Mouse (Mus musculus) CH12.LX (cell line): ENCODE measurements around the gene Stk32b. TPM values are rescaled to one million over a fixed set of nuclear protein-coding genes. Genes with fewer than 3 reads are reported as not detected.

Source experiments
- DNase-seq: peaks from one replicate; pipeline ENCODE4 v3.0.0-alpha.2; 2013; ENCODE audit errors: extremely low read depth
- H3K27ac ChIP-seq: 2 replicates; pipeline ENCODE4 v1.5.1; 2012; ENCODE audit warnings: low read depth, mild to moderate bottlenecking, control low read depth, moderate library complexity; ENCODE audit not compliant: insufficient read depth
- H3K27me3 ChIP-seq: replicated peaks from 2 replicates; pipeline ENCODE3; 2012; ENCODE audit warnings: inconsistent platforms
- H3K36me3 ChIP-seq, 2 experiments: replicated peaks in 1 of 2; 2 replicates each; pipeline versions ENCODE3 to v1.6.1; 2012; ENCODE audit warnings: inconsistent platforms in 1 of 2, low read length in 1 of 2, mild to moderate bottlenecking in 1 of 2, mixed read lengths in 1 of 2, moderate library complexity in 1 of 2; ENCODE audit not compliant: control insufficient read depth in 1 of 2, insufficient read depth in 1 of 2
- H3K4me1 ChIP-seq, 2 experiments: 2 replicates each; pipeline ENCODE4 v1.6.1; 2012; ENCODE audit warnings: inconsistent platforms in 1 of 2, moderate library complexity in 1 of 2; ENCODE audit not compliant: insufficient read depth in 2 of 2, control insufficient read depth in 1 of 2
- H3K4me2 ChIP-seq: 2 replicates; pipeline ENCODE4 v1.6.1; 2012; ENCODE audit warnings: low read depth, mild to moderate bottlenecking, control low read depth; ENCODE audit not compliant: poor library complexity, insufficient read depth, severe bottlenecking
- H3K4me3 ChIP-seq, 3 experiments: fragments of 150-350 bp in 1 of 3; sonication (generic) in 1 of 3; replicated peaks in 1 of 3; 2 replicates each; pipeline versions ENCODE3 to v1.5.1; 2011 to 2012; ENCODE audit warnings: low read depth in 2 of 3, low read length in 2 of 3, mild to moderate bottlenecking in 2 of 3, moderate library complexity in 2 of 3, control low read depth in 1 of 3, improper control_type of control experiment in 1 of 3, inconsistent platforms in 1 of 3, mixed read lengths in 1 of 3; ENCODE audit not compliant: poor library complexity in 1 of 3
- H3K79me2 ChIP-seq: replicated peaks from 2 replicates; pipeline ENCODE4 v1.6.1; 2012; ENCODE audit warnings: mild to moderate bottlenecking, moderate library complexity; ENCODE audit not compliant: control insufficient read depth, poor library complexity, insufficient read depth, severe bottlenecking; ENCODE audit errors: extremely low read depth
- H3K9ac ChIP-seq: 2 replicates; pipeline ENCODE4 v1.6.1; 2012; ENCODE audit warnings: low read depth, mild to moderate bottlenecking, control low read depth, moderate library complexity; ENCODE audit not compliant: insufficient read depth
- H3K9me3 ChIP-seq: replicated peaks from 2 replicates; pipeline ENCODE3; 2012; ENCODE audit warnings: low read length, inconsistent platforms, mixed read lengths
- CHD1 ChIP-seq: IDR thresholded peaks from 2 replicates; pipeline ENCODE4 v1.6.1; 2012; ENCODE audit warnings: low read depth, low read length, improper control_type of control experiment, inconsistent platforms
- JUND ChIP-seq: conservative IDR thresholded peaks from 2 replicates; pipeline ENCODE4 v1.6.1; 2011; ENCODE audit warnings: low read depth, low read length, improper control_type of control experiment
- MAX ChIP-seq: IDR thresholded peaks from 2 replicates; pipeline ENCODE4 v1.6.1; 2011; ENCODE audit warnings: low read length, improper control_type of control experiment
- MEF2A ChIP-seq: IDR thresholded peaks from 2 replicates; pipeline ENCODE4 v1.6.1; 2014; ENCODE audit warnings: low read depth, mild to moderate bottlenecking, inconsistent platforms, low read length, improper control_type of control experiment, borderline replicate concordance
- MXI1 ChIP-seq: IDR thresholded peaks from 2 replicates; pipeline ENCODE4 v1.6.1; 2011; ENCODE audit warnings: mild to moderate bottlenecking, low read depth, low read length, improper control_type of control experiment
- NELFE ChIP-seq: IDR thresholded peaks from 2 replicates; pipeline ENCODE4 v1.6.1; 2011; ENCODE audit warnings: low read depth, low read length, improper control_type of control experiment
- NRF1 ChIP-seq: IDR thresholded peaks from 2 replicates; pipeline ENCODE4 v1.6.1; 2014; ENCODE audit warnings: low read depth, mild to moderate bottlenecking, inconsistent platforms, low read length, improper control_type of control experiment, moderate library complexity
- POLR2A ChIP-seq: IDR thresholded peaks from 2 replicates; pipeline ENCODE4 v1.6.1; 2011; ENCODE audit warnings: low read depth, mild to moderate bottlenecking, improper control_type of control experiment, low read length
- POLR2AphosphoS2 ChIP-seq: IDR thresholded peaks from 2 replicates; pipeline ENCODE4 v1.6.1; 2011; ENCODE audit warnings: low read depth, low read length, improper control_type of control experiment
- SMC3 ChIP-seq: IDR thresholded peaks from 2 replicates; pipeline ENCODE4 v1.6.1; 2011; ENCODE audit warnings: low read depth, low read length, improper control_type of control experiment
- TBP ChIP-seq: conservative IDR thresholded peaks from 2 replicates; pipeline ENCODE4 v1.6.1; 2011; ENCODE audit warnings: low read depth, low read length, improper control_type of control experiment
- TCF12 ChIP-seq: IDR thresholded peaks from 2 replicates; pipeline ENCODE4 v1.6.1; 2014; ENCODE audit warnings: low read depth, mild to moderate bottlenecking, inconsistent platforms, low read length, improper control_type of control experiment
- UBTF ChIP-seq: IDR thresholded peaks from 2 replicates; pipeline ENCODE4 v1.6.1; 2012; ENCODE audit warnings: low read depth, mild to moderate bottlenecking, inconsistent platforms, low read length, improper control_type of control experiment, moderate library complexity
- USF1 ChIP-seq: IDR thresholded peaks from 2 replicates; pipeline ENCODE4 v1.6.1; 2014; ENCODE audit warnings: low read depth, mild to moderate bottlenecking, inconsistent platforms, low read length, improper control_type of control experiment
- USF2 ChIP-seq: conservative IDR thresholded peaks from 2 replicates; pipeline ENCODE4 v1.6.1; 2011; ENCODE audit warnings: low read depth, low read length, improper control_type of control experiment
- ZC3H11A ChIP-seq: IDR thresholded peaks from 2 replicates; pipeline ENCODE4 v1.6.1; 2012; ENCODE audit warnings: low read depth, mild to moderate bottlenecking, inconsistent platforms, low read length, improper control_type of control experiment
- ZNF384 ChIP-seq: IDR thresholded peaks from 2 replicates; pipeline ENCODE4 v1.6.1; 2012; ENCODE audit warnings: low read depth, low read length, improper control_type of control experiment, inconsistent platforms
- dilution Hi-C: fragments of 300-500 bp; cut with MboI; formaldehyde crosslinking; loops from 2 replicates; pipeline ENCODE4 v1.14.3; 2020; ENCODE audit warnings: low sequenced_read_pairs; ENCODE audit not compliant: extremely low pct_unique_long_range_greater_than_20kb, extremely low pct_ligation_motif_present
- in situ Hi-C: fragments of 300-500 bp; cut with MboI; formaldehyde crosslinking; loops from 3 replicates; pipeline ENCODE4 v1.14.3; 2019; ENCODE audit warnings: low sequenced_read_pairs, low pct_ligation_motif_present, low pct_unique_long_range_greater_than_20kb, mixed read lengths
- polyA plus RNA-seq: library from polyadenylated mRNA; unstranded; fragments of >175 nt; gene quantifications from 2 replicates; pipeline ENCODE4 v1.2.1, GENCODE M21; 2012; ENCODE audit warnings: low read depth; ENCODE audit not compliant: insufficient read length
- total RNA-seq, 2 experiments: library from RNA; depleted of rRNA; stranded (reverse); fragments of 300-350 nt in 1 of 2; fragments of >200 nt in 1 of 2; gene quantifications; 2 replicates each; pipeline ENCODE4 v1.2.3; 2012 to 2014

Gene Stk32b
- total and polyA plus RNA-seq, 3 experiments, result not detected

DNA sequence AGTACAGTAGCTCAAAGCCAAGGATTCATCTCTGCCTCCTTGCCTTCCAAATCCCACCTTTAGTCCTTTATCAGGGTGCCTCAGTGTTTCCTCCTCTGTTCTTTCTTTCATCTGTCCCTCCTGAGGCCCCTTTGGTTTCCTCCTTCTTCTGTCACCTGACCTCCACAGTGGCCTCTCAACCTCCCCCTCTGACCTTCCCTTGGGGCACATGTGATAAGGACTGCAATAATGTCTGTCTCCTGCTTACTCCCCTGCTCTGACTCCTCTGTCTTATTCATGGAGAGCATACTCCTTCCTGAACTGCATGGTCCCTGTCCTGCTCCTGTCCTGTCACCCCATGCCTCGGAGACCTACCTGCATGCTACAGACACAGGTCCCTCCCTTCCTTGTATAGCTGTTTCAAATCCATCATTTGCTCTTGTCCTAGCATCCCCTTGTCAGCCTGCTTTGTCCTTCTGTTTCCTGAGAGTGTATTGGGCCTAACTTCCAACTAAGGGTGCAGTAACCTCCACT, 66.8 kb downstream of the Stk32b start:
- dilution Hi-C loops (no loop called here), in situ Hi-C loops (no loop called here)
- Histone ChIP-seq H3K4me3 (no peak overlapping the region), H3K9me3 (peaks cover 3% of the 10 kb centered on the region), H3K36me3 (no peaks in the 10 kb centered on the region), H3K27ac (no peak overlapping the region), H3K79me2 (no peaks in the 10 kb centered on the region), H3K9ac (no peak overlapping the region), H3K4me1 (no peaks in the 10 kb centered on the region), H3K27me3 (peaks cover 62% of the 10 kb centered on the region), H3K4me2 (no peak overlapping the region)
- no peak for DNase-seq
- TF ChIP-seq ZNF384 (no peak), POLR2A (no peak), ZC3H11A (no peak)

DNA sequence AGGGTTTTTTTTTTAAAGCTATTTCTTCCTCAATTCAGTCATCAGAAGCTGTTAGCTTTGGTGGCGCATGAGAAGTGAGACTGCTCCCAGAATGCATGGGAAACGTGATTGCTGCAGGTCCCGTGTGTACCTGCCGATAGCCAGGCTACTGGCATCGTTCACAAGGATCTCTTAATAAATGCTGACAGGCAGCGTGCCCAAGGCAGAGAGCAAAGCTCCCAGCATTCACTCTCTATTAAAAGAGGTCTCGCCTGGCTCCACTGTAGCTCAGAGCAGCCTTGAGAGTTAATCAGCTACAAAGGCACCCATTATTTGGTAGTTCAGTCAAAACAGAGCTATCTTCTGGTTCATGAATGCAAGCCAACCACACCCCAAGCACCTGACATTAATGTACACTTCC, 72.9 kb downstream of the Stk32b start:
- Histone ChIP-seq H3K4me3 (no peak overlapping the region), H3K36me3 (no peaks in the 10 kb centered on the region), H3K27me3 (peaks cover 58% of the 10 kb centered on the region), H3K9me3 (peaks cover 4% of the 10 kb centered on the region), H3K4me2 (no peak overlapping the region), H3K4me1 (no peaks in the 10 kb centered on the region), H3K27ac (no peak overlapping the region)
- no peak for TF ChIP-seq POLR2AphosphoS2
- no peak for TF ChIP-seq NRF1
- no peak for TF ChIP-seq UBTF
- TF ChIP-seq SMC3, result no peak
- no peak for TF ChIP-seq POLR2A
- TF ChIP-seq NELFE, result no peak
- no peak for TF ChIP-seq USF1
- no peak for TF ChIP-seq TBP
- TF ChIP-seq ZNF384, result no peak
- no peak for TF ChIP-seq MAX
- TF ChIP-seq JUND, result no peak
- TF ChIP-seq CHD1, result no peak
- no peak for TF ChIP-seq TCF12
- TF ChIP-seq MEF2A, result no peak
- no peak for TF ChIP-seq MXI1
- TF ChIP-seq USF2, result no peak
- no peak for TF ChIP-seq ZC3H11A
- TF ChIP-seq, all 38 proteins: peak for 0
- Histone ChIP-seq H3K9ac (no peak overlapping the region), H3K79me2 (no peaks in the 10 kb centered on the region)
- DNase-seq, result no peak
- in situ Hi-C loops, result no loop called here
- dilution Hi-C loops, result no loop called here
